Mouse (Mus musculus): ENCODE results near the gene Cdc37. TPM values are rescaled to one million over a fixed set of nuclear protein-coding genes. Genes with fewer than 3 reads are reported as not detected.

Cdc37 gene
- polyA plus RNA-seq, 1 experiment from 2014 or later, result 203 TPM

DNA sequence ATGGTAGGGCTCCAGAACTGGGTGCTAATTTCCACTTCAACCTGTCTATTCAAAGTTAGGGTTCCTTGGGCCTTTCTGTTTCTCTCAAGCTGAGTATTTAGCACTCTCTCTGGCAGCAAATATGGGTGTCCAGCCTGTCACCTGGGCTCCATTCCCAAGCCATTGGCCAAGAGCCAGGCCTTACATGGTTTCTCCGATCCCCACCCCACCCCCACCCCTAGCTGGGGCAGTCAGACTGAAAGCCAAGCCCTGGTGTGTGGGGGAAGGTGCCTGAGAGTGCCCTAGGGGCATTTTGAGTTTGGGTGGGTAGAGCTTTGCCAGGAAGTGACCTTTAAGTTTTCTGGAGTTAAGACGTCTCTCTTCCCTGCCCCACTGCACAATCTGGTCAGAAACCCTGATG lies 35.0 kb upstream of the Cdc37 start:
- ATAC-seq (replicated peaks; ENCODE audit: insufficient number of reproducible peaks, insufficient read depth, low FRiP score, low read depth), result no peak
- Histone ChIP-seq H3K27ac (peak overlapping the region; percentile 67), H3K27me3 (no peaks in the 10 kb centered on the region), H3K4me2 (peak overlapping the region; percentile 73), H3K9ac (peak overlapping the region; percentile 58; the same call in 1 of the 2 replicates), H3K4me1 (replicated peaks) (peaks cover 38% of the 10 kb centered on the region), H3K9me3 (replicated peaks) (no peaks in the 10 kb centered on the region), H3K36me3 (no peaks in the 10 kb centered on the region), H3K4me3 (peak overlapping the region; percentile 56)
- WGBS, result 29% methylated on average over 2 of the region's 2 CpGs

DNA sequence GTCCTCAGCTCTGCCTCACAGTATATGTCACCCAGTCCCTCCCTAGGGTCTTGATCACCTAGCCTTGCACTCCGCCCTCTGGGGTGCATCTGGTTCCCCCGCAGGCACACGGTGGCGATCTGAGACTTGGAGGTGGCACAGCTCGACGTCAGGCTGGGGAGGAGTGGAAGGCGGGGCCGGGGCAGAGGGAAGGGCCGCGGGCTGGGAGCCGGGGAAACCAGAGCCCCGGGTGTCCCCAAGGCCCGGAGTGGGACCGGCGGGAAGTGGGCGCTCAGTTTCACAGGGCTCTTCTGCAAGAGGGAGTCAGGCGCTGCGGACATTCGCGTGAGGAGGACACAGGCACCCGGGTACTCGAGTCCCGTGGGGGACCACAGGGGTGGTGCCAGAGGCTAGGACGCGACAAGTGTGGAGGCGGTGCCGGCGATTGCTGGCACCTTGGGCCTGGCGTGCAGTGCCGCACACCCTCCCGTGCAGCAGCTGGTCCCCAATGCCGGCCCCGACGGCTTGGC lies 34.2 kb upstream of the Cdc37 start:
- Histone ChIP-seq H3K4me2 (peak overlapping the region; percentile 73), H3K27me3 (no peaks in the 10 kb centered on the region), H3K9me3 (replicated peaks) (no peaks in the 10 kb centered on the region), H3K4me1 (replicated peaks) (peaks cover 38% of the 10 kb centered on the region), H3K36me3 (no peaks in the 10 kb centered on the region), H3K4me3 (peak overlapping the region; percentile 56), H3K27ac (peak overlapping the region; percentile 67), H3K9ac (peak overlapping the region; percentile 58)
- WGBS, result 7% methylated on average over 34 of the region's 34 CpGs
- peak; percentile 67 for ATAC-seq (replicated peaks; ENCODE audit: insufficient number of reproducible peaks, insufficient read depth, low FRiP score, low read depth)

DNA sequence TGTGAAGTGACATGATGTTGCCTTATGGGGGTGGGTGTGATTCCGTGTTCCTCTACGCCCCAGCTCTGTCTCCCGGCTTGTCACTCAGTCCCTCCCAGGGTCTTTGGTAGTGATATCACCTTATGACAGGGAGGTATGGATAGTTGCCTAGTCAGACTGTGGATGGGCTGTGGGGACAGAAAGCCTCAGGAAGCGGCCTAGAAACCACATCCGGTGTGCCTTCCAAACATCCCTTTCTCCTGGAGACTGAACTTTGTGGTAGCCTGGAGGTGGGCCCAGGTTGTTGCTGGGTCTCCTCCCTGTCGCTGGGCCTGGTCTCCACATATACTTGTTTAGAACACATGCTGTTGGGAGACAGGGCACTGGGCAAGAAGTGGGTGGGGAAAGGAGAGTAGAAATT lies 33.6 kb upstream of the Cdc37 start:
- ATAC-seq (replicated peaks; ENCODE audit: insufficient number of reproducible peaks, insufficient read depth, low FRiP score, low read depth), result no peak
- H3K36me3 ChIP-seq, result no peaks in the 10 kb centered on the region
- peak overlapping the region; percentile 73; the same call in 1 of the 2 replicates for H3K4me2 ChIP-seq
- peaks cover 38% of the 10 kb centered on the region for H3K4me1 ChIP-seq (replicated peaks)
- no peaks in the 10 kb centered on the region for H3K9me3 ChIP-seq (replicated peaks)
- H3K27ac ChIP-seq, result no peak overlapping the region
- H3K27me3 ChIP-seq, result no peaks in the 10 kb centered on the region
- 77% methylated on average over 6 of the region's 6 CpGs for WGBS
- H3K4me3 ChIP-seq, result peak overlapping the region; percentile 56; the same call in 1 of the 2 replicates
- no peak overlapping the region for H3K9ac ChIP-seq

DNA sequence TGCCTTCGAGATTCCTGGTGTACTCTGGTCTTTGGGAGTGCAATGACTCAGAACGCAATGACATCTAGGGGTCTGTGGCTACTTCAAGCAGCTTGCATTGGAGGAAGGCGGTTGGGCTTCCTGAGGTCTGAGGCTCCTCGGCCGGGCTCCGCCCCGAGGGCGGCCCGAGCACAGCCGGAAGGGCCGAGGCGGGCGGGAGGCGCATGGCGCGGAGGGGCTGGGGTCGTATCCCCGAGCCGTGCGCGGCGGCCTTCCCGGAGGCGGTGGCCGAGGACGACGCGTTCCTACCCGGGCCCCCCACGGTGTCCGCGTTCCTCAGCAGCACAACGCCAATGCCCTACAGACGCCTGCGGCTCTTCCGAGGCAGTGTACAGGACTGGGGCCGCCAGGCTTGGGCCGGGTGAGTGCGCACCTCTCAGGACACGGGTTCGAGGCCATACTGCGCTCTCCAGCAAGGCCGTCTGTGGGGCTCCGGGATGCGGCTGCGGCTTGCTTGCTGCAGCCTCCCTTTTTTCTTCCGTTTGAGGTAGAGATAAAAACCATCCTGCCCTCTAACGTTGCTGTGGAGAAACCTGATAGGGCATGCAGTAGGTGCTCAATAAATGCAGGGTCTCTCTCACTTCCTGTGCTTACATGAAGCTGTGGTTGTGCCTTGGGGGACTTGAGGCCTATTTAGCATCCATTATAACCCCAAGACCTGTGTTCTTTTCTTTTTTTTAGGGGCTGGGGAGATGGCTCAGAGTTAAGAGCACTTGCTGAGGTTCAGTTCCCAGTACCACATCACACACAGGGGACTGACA lies 31.8 kb upstream of the Cdc37 start:
- H3K9me3 ChIP-seq (replicated peaks), result no peaks in the 10 kb centered on the region
- peaks cover 38% of the 10 kb centered on the region for H3K4me1 ChIP-seq (replicated peaks)
- H3K4me2 ChIP-seq, result peak overlapping the region; percentile 84
- H3K4me3 ChIP-seq, result peak overlapping the region; percentile 55
- 0 out of 2 replicates have a peak overlapping the region, but pooled peaks have one; percentile 17 for H3K27ac ChIP-seq
- peak; percentile 36; the same call in 1 of the 2 replicates for ATAC-seq (replicated peaks; ENCODE audit: insufficient number of reproducible peaks, insufficient read depth, low FRiP score, low read depth)
- no peaks in the 10 kb centered on the region for H3K27me3 ChIP-seq
- WGBS, result 4% methylated on average over 48 of the region's 48 CpGs
- H3K36me3 ChIP-seq, result no peaks in the 10 kb centered on the region
- H3K9ac ChIP-seq, result peak overlapping the region; percentile 57

DNA sequence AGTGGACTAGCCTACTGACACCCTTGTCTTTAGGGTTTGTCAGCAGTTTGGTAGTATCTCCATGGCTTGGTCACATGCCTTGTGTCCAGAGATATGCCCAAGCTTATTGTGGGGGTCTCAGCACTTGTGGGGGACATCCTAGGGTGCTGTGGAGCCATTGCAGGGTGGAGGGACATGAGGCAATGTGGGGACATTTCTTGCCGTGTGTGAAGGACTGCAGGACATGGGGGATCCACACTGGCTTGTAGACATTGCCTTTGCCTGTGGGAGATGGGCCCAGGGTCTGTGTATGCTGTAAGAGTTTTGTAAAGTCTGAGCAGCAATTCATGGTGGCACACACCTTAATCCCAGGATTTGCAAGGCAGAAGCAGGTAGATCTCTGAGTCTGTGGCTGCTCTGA lies 31.1 kb upstream of the Cdc37 start:
- H3K36me3 ChIP-seq, result no peaks in the 10 kb centered on the region
- peaks cover 33% of the 10 kb centered on the region for H3K4me1 ChIP-seq (replicated peaks)
- H3K9ac ChIP-seq, result no peak overlapping the region
- H3K4me2 ChIP-seq, result peak overlapping the region; percentile 84; the same call in 1 of the 2 replicates
- WGBS, result 70% methylated on average over 1 of the region's 1 CpGs
- no peak overlapping the region for H3K4me3 ChIP-seq
- no peaks in the 10 kb centered on the region for H3K27me3 ChIP-seq
- ATAC-seq (replicated peaks; ENCODE audit: insufficient number of reproducible peaks, insufficient read depth, low FRiP score, low read depth), result no peak
- H3K9me3 ChIP-seq (replicated peaks), result no peaks in the 10 kb centered on the region
- H3K27ac ChIP-seq, result no peak overlapping the region

DNA sequence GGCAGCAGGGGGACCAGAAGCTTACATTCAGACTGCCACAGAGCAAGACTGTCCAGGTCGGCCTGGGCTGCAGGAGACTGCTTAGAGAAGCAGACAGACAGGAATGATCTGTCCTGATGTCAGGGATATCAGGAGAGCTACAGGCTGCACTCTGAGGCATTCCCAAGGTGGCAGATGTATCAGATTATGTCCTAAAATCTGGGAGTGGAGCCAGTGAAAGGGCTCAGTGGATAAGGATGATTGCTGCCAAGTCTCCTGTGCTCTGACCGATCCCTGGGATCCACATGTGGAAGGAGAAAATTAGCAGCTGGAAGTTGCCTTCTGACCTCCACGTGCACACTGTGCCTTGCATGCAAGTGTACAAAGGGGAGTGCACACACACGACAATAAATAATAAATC lies 30.6 kb upstream of the Cdc37 start:
- Histone ChIP-seq H3K4me2 (no peak overlapping the region), H3K27me3 (no peaks in the 10 kb centered on the region), H3K4me1 (replicated peaks) (peaks cover 28% of the 10 kb centered on the region), H3K36me3 (no peaks in the 10 kb centered on the region), H3K27ac (no peak overlapping the region), H3K9me3 (replicated peaks) (no peaks in the 10 kb centered on the region), H3K4me3 (no peak overlapping the region), H3K9ac (no peak overlapping the region)
- 42% methylated on average over 4 of the region's 4 CpGs for WGBS
- no peak for ATAC-seq (replicated peaks; ENCODE audit: insufficient number of reproducible peaks, insufficient read depth, low FRiP score, low read depth)

DNA sequence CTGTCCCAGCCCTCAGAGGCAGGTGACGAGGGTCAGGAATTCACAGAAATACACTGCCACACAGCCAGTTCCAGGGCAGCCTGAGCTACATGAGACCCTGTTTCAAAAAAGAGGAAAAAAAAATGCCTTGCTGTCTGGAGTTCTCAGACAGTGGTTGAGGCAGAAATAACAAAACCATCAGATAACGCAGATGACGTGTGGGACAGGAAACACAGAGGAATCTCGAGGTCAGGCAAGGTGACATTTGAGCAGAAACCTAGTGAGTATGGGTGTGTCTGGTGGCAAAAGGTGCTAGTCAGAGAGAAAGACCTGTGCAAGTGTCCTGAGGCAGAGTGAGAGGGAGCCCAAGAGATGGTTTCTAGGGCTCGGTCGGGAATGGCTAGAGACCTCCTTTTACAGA lies 22.6 kb upstream of the Cdc37 start:
- no peaks in the 10 kb centered on the region for H3K9me3 ChIP-seq (replicated peaks)
- H3K9ac ChIP-seq, result no peak overlapping the region
- H3K4me1 ChIP-seq (replicated peaks), result peaks cover 21% of the 10 kb centered on the region
- 54% methylated on average over 6 of the region's 6 CpGs for WGBS
- no peaks in the 10 kb centered on the region for H3K36me3 ChIP-seq
- H3K27ac ChIP-seq, result no peak overlapping the region
- ATAC-seq (replicated peaks; ENCODE audit: insufficient number of reproducible peaks, insufficient read depth, low FRiP score, low read depth), result no peak
- no peaks in the 10 kb centered on the region for H3K27me3 ChIP-seq
- no peak overlapping the region for H3K4me2 ChIP-seq
- no peak overlapping the region for H3K4me3 ChIP-seq

DNA sequence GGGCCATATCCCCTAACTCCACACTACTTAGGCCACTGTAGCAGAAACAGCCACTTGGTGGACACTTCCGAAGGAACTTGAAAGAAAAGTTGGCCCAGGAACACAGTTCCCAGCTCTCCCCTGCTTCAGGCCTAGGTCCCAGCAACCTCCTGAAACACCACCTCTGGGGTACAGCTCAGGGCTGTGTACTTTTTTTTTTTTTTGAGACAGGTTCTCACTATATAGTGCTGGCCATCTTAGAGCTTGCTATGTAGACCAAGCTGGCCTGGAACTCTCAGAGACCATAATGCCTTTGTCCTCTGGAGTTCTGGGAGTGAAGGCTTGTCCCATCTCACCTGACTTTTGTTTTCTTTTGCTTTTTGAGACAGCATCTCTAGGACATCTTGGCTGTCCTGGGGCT lies 19.4 kb upstream of the Cdc37 start:
- peaks cover 26% of the 10 kb centered on the region for H3K27me3 ChIP-seq
- 36% methylated on average over 1 of the region's 1 CpGs for WGBS
- no peaks in the 10 kb centered on the region for H3K36me3 ChIP-seq
- no peak overlapping the region for H3K9ac ChIP-seq
- peak overlapping the region; percentile 45; the same call in 1 of the 2 replicates for H3K4me3 ChIP-seq
- H3K9me3 ChIP-seq (replicated peaks), result no peaks in the 10 kb centered on the region
- H3K4me2 ChIP-seq, result peak overlapping the region; percentile 97
- ATAC-seq (replicated peaks; ENCODE audit: insufficient number of reproducible peaks, insufficient read depth, low FRiP score, low read depth), result no peak
- H3K4me1 ChIP-seq (replicated peaks), result peaks cover 51% of the 10 kb centered on the region
- H3K27ac ChIP-seq, result peak overlapping the region; percentile 91

DNA sequence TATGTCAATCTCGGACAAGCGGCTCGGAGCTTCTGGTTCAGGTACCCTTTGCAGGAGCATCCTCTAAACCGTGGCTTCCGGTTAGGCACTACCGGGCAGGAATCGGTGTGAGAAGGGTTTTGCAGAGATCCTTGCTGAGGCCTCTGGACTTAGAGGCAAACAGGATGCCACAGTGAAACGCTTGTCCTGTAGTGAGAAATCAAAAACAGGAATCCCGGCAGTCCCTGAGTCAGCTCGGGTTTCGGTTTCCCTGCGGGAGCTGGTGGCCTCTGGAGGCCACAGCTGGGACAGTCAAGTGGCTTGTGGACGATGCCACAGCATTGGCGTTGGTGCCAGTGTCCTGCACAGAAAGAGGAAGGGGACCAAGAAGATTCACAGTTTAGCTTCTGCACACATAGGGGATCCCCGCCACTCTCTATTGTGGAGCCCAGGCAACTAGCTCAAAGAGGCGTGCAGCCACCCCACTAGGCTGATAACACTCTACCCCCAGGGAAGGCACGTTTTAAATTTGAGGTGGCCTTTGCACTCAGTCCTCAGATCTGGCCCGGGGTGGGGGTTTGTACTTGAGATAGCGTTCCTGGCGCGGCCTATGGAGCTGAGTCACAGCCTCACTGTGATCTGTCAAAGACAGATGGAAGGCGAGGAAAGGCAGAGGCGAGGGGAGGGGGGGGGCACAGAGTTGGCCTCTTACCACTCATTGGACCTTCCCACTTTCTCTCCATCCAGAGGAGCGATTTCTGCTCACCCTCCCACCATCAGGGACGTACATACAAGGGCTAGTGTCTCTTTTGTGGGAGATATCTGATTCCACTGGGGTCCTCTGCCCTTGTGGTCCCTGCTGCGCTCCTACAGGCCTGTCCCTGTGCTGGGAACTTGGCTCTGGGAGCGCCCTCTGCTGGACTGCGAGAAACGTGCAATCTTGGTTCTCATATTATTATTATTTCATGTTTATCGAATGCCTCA lies 18.7 kb upstream of the Cdc37 start:
- peak overlapping the region; percentile 45 for H3K4me3 ChIP-seq
- H3K4me1 ChIP-seq (replicated peaks), result peaks cover 54% of the 10 kb centered on the region
- no peaks in the 10 kb centered on the region for H3K9me3 ChIP-seq (replicated peaks)
- peak overlapping the region; percentile 97 for H3K4me2 ChIP-seq
- H3K27ac ChIP-seq, result peak overlapping the region; percentile 91
- peak overlapping the region; percentile 20 for H3K9ac ChIP-seq
- peak; percentile 79 for ATAC-seq (replicated peaks; ENCODE audit: insufficient number of reproducible peaks, insufficient read depth, low FRiP score, low read depth)
- H3K27me3 ChIP-seq, result peaks cover 33% of the 10 kb centered on the region
- no peaks in the 10 kb centered on the region for H3K36me3 ChIP-seq
- WGBS, result 2% methylated on average over 30 of the region's 30 CpGs

DNA sequence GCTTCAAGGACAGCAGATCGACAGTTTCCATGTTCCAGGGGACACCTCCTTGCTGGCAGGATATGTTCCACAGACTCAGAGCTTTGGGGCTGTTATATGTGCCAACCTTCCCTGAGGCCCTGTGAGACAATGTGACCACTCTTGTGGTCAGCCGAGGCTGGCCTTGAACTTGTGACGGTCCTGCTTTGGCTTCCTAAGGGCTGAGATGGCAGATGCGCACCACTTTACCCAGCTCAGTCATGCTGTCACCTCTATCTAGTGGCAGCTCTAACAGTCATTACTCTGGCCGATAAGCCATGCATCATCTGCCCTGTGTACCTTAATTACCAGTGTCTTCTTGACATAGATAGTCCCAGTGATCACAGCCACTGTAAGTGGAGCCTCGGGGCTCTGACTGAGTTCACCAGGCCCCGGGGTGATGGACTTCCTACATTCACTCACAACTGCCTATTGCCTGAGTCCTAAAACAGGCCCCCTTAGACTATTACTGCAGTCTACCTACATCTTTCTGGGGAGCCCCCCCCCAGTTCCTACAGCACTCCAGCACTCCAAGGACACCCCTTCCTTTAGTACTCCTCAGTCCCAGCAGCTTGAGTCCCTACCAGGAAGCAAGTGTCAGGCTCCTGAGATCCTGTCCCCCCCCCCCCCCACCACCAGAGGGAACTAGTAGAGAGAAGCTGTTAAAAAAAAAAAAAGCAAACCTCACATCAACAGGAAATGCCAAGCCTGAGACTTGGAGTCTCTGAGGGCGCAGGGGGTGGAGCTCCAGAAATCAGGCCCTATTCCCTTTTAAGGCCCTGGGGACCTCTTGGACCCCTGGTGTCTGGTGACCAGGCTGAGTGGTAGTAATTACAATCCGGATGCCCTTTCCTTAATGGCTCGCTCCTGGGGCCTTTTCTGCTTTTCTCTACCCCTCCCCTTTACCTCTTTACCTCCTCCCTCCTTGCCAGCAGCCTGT lies 17.6 kb upstream of the Cdc37 start:
- WGBS, result 50% methylated on average over 10 of the region's 10 CpGs
- ATAC-seq (replicated peaks; ENCODE audit: insufficient number of reproducible peaks, insufficient read depth, low FRiP score, low read depth), result no peak
- Histone ChIP-seq H3K27me3 (peaks cover 41% of the 10 kb centered on the region), H3K9me3 (replicated peaks) (no peaks in the 10 kb centered on the region), H3K27ac (peak overlapping the region; percentile 91), H3K9ac (peak overlapping the region; percentile 20), H3K36me3 (no peaks in the 10 kb centered on the region), H3K4me2 (peak overlapping the region; percentile 97), H3K4me1 (replicated peaks) (peaks cover 54% of the 10 kb centered on the region), H3K4me3 (peak overlapping the region; percentile 45)
